Mouse (Mus musculus): ENCODE data around the gene Sik2.

- no peak for TF ChIP-seq CTCF (IDR thresholded peaks at IDR 0.05; ENCODE audit: extremely low read depth, insufficient read depth, insufficient read length, insufficient replicate concordance)
- no peak for TF ChIP-seq POLR2A (IDR thresholded peaks at IDR 0.05; ENCODE audit: low read depth, low read length)
Observed at GRCm38 (mm10) chr9:51031603-51032002, 22.7 kb upstream of the Sik2 start.

Data from spleen, adult 2 months (tissue).